Mouse (Mus musculus): Measurements from ENCODE around the gene Fam72a.

Gene Fam72a

GRCm38 (mm10) chr1:131527281-131528080 is at the start of gene Fam72a, which contains the start of gene Srgap2:
Fam72a (plus strand) TSS chr1:131527903.
Srgap2 (minus strand) TSS chr1:131527352.
- peak; percentile 100 for DNase-seq (ENCODE audit: extremely low read depth, low read depth)

- no peak for DNase-seq (ENCODE audit: extremely low read depth, low read depth)
These were observed 48.9 kb upstream of the Fam72a start for GRCm38 (mm10) chr1:131478770-131479305.

GRCm38 (mm10) chr1:131481391-131481790 is 46.3 kb upstream of the Fam72a start:
- DNase-seq (ENCODE audit: extremely low read depth, low read depth): peak; percentile 80

- no peak for DNase-seq (ENCODE audit: extremely low read depth, low read depth)
These were observed 45.5 kb upstream of the Fam72a start for GRCm38 (mm10) chr1:131482242-131482641.

GRCm38 (mm10) chr1:131486094-131486850 is 41.4 kb upstream of the Fam72a start:
- no peak for DNase-seq (ENCODE audit: extremely low read depth, low read depth)

- no peak for DNase-seq (ENCODE audit: extremely low read depth, low read depth)
These were observed 38.4 kb upstream of the Fam72a start for GRCm38 (mm10) chr1:131489312-131489711.

GRCm38 (mm10) chr1:131491579-131491978 is 36.1 kb upstream of the Fam72a start:
- no peak for DNase-seq (ENCODE audit: extremely low read depth, low read depth)

GRCm38 (mm10) chr1:131492360-131492759 is 35.3 kb upstream of the Fam72a start:
- no peak for DNase-seq (ENCODE audit: extremely low read depth, low read depth)

GRCm38 (mm10) chr1:131493966-131494898 is 33.5 kb upstream of the Fam72a start:
- DNase-seq (ENCODE audit: extremely low read depth, low read depth): no peak

GRCm38 (mm10) chr1:131498231-131498630 is 29.5 kb upstream of the Fam72a start:
- DNase-seq (ENCODE audit: extremely low read depth, low read depth): no peak

GRCm38 (mm10) chr1:131501681-131502080 is 26.0 kb upstream of the Fam72a start:
- no peak for DNase-seq (ENCODE audit: extremely low read depth, low read depth)

GRCm38 (mm10) chr1:131511131-131511530 is 16.6 kb upstream of the Fam72a start:
- no peak for DNase-seq (ENCODE audit: extremely low read depth, low read depth)

- no peak for DNase-seq (ENCODE audit: extremely low read depth, low read depth)
These were observed 15.8 kb upstream of the Fam72a start for GRCm38 (mm10) chr1:131511661-131512500.

GRCm38 (mm10) chr1:131513136-131513535 is 14.6 kb upstream of the Fam72a start:
- no peak for DNase-seq (ENCODE audit: extremely low read depth, low read depth)

GRCm38 (mm10) chr1:131514197-131514596 is 13.5 kb upstream of the Fam72a start:
- no peak for DNase-seq (ENCODE audit: extremely low read depth, low read depth)

GRCm38 (mm10) chr1:131516588-131516987 is 11.1 kb upstream of the Fam72a start:
- DNase-seq (ENCODE audit: extremely low read depth, low read depth): no peak

- DNase-seq (ENCODE audit: extremely low read depth, low read depth): no peak
These were observed 3.9 kb upstream of the Fam72a start for GRCm38 (mm10) chr1:131523794-131524193.

GRCm38 (mm10) chr1:131525101-131525585 is 2.6 kb upstream of the Fam72a start:
- peak; percentile 16 for DNase-seq (ENCODE audit: extremely low read depth, low read depth)

- no peak for DNase-seq (ENCODE audit: extremely low read depth, low read depth)
These were observed 2.0 kb upstream of the Fam72a start for GRCm38 (mm10) chr1:131525586-131526271.
